Mouse (Mus musculus) brain, embryonic 14.5 days (tissue): Measurements from ENCODE around the gene Prr19.

Source experiments
- CTCF ChIP-seq: fragments of 200-500 bp; IDR thresholded peaks from 2 replicates; pipeline ENCODE4 v1.5.1; 2012; ENCODE audit warnings: inconsistent platforms, mild to moderate bottlenecking, moderate library complexity, borderline replicate concordance; ENCODE audit not compliant: insufficient read depth, insufficient read length; ENCODE audit errors: extremely low read depth
- POLR2A ChIP-seq: fragments of 200-500 bp; IDR thresholded peaks from 2 replicates; pipeline ENCODE4 v1.6.1; 2012; ENCODE audit warnings: mild to moderate bottlenecking, inconsistent platforms, borderline replicate concordance; ENCODE audit not compliant: poor library complexity, insufficient read depth, insufficient read length, severe bottlenecking; ENCODE audit errors: extremely low read depth

DNA sequence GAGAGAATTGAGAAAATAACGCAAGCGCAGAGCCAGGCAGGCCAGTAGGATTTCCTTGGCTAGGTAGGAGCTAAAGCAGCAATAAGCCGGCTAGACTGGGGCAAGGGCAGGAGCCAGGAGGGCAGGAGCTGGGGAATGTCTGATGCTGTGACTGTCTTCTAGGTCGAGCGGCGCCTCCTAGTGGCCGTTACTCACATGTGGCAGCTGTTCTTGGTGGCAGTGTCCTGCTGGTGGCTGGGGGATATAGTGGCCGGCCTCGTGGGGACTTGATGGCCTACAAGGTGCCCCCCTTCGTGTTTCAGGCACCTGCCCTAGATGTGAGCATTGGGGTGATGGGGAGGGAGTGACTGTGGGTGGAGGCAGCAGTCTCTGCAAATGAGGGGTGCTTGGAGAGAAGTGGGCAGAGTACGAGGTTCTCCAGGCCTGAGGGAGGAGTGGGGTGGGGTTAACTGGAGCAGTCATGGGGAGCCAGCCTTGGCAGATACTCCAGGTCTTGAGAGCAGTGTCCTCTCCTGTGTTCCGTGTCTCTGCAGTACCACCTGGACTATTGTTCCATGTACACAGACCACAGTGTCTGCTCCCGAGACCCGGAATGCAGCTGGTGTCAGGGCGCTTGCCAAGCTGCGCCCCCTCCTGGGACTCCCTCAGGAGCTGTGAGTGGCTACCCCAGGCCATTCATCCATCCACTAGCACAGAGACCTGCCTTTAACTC, 32.5 kb downstream of the Prr19 start:
- TF ChIP-seq CTCF (peak; percentile 83), POLR2A (no peak)
